Mouse (Mus musculus) regulatory T cell (primary cell): ENCODE results near the gene Mindy3.

Experiments used
- in situ Hi-C: fragments of 300-600 bp; cut with MboI, MseI; formaldehyde crosslinking; loops from one replicate; pipeline ENCODE4 v1.15.1; 2025; ENCODE audit warnings: high pct_unique_total_duplicates

Mindy3 gene

DNA sequence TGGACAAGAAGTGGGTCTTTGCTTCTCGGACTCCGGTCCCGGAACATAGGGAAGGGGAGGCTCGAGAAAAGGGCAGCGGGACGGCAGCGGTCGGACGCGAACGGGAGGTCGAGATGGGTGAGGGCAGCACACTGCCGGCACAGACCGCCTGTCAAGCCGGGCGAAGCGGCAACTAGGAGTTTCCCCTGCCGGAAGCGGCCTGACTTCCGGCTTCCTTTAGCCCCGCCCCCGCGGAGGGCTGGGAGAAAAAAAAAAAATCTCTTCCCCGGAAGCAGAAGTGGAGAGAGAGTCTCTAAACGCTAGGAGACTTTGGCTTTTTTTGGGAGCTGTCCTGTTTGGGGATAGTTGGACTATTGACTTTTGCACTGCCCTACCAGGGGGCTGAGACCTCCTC, at the start of gene Mindy3:
Gene Mindy3 (minus strand): TSS at position 209 of the 394 bp plus-strand sequence.
- in situ Hi-C loops, result loop anchor here (25.0 kb wide), 2 partner anchors 1143 to 1257 kb away; partner anchors contain the start of genes Prkcq and Vim

DNA sequence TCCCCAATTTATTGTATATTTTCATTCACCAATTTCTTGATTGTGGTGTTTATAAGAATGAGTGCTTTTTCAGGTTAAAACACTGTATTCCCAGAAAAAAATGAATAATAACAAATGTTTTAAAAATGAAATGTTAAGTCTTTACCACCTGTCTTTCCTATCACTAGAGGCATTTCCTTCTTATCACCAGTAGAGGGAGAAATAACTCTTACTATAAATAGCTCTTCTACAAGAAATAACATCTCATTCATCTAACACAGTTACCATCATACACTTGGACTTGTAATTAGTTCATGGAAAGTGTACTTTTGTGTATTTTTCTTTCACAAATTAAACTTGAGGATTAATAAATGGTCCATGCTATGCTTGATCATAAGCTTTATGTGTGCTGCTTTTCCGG, 40.5 kb upstream of the Mindy3 start:
- in situ Hi-C loops, result no loop called here

DNA sequence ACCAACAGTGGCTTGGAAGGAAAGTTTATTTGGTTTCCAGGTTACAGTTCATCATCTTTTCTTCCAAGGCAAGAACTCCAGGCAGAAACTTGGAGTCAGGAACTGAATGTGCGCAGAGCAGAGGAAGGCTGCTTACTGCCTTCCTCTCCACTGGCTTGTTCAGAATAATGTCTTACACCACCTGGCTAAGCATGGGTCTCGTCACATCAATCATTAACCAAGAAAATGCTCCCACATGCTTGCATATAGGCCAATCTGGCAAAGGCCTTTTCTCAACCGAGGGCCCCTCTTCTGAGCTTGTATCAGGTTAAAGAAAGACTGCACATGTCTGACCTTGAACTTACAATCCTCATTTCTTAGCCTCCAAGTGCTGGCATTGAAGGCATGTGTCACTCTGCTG, 30.8 kb upstream of the Mindy3 start:
- in situ Hi-C loops, result no loop called here

DNA sequence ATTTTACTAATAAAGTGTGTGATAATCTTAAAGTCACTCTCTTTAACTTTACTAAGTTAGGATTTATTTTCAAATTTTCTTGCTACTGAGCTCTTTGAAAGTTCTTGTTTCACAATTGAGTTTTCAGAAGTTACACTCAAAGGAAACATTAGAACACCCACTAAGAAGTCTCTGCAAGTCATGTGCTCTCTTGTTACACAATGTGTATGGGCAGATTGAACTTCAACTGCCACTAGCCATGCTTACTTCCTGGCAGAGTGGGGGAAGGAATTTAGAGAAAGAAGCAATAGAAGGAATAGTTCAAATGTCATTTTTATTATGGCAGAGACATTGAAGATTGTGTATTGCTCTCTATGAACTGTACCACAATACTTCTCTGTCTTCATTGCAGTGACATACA, 20.9 kb upstream of the Mindy3 start:
- in situ Hi-C loops, result no loop called here

DNA sequence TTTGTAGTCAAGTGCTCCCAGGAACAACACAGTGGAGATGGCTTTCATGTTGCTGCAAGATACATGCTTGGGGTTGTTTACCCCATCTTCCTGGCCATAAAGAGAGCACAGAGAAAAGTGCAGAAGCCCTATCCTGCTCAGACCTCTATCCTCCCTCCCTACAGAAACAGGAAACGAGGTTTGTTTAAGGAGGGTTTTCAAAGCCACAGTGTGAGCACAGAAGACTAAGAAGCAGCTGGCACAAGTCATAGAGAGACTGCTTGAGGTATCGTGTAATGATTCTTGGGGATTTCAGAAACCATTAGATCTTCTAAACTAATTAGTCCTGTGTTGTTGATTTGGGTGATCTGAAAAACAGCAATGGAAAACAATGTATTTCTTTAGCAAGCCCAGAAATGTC, 20.3 kb upstream of the Mindy3 start:
- in situ Hi-C loops, result loop anchor here (10.0 kb wide), 1 partner anchor 785 kb away; no protein-coding TSS in a partner anchor

DNA sequence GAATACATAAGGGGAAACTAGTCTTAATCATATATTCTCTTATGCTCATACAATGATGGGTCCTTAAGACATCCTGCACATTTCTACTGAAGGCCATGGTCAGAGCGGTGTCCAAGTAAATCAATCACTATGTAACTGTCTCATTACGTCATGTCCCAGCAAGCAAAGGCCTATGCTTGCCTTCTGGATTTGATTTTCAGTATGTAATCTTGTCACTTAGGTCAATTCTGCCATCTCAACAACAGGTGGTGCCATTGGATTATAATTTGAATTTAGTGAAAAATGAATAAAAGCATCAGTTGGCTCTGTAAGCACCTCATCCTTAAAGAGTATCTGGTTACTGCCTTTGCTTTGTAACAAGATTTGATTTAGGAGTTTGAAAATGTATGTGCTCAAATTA, 18.9 kb upstream of the Mindy3 start:
- in situ Hi-C loops, result loop anchor here (10.0 kb wide), 1 partner anchor 787 kb away; no protein-coding TSS in a partner anchor

DNA sequence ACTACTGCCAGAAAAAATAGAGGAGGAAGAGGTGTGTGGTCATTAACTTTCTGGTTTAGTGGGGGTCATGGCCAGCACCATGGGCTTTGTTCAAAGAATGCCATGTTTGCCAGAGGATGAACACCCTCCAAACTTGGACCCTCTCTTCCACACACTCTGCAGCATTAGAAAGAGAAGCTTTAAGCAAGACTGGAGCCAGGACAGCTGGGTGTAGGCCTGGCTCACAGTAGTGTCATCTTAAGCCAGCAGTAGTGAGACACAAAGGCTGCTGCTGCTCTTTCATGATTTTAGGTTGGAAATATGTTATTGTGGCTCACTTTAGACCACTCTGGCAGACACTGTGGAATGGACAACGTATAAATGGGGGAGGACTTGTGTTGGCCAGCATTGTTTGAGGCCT, 12.8 kb upstream of the Mindy3 start:
- in situ Hi-C loops, result loop anchor here (10.0 kb wide), 1 partner anchor 793 kb away; no protein-coding TSS in a partner anchor

DNA sequence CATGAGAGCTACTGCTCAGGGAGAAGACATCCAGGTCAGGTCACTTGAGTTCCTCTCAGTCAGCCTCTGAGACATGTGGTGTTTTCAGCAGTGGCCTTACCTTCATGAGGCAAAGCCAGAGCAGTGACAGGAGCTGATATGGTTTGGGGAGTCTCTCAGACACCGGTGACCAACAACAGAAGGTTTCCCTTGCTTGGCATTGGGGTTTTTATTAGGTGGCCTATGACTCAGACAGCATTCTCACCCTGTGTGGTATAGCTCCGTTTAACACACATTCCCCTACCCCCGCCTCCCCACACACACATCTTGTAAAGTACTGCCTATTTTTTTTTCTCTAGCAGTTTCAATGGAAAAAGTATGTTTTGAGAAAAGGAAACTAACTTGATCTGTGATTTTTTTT, 5.1 kb upstream of the Mindy3 start:
- in situ Hi-C loops, result loop anchor here (25.0 kb wide), 2 partner anchors 1138 to 1262 kb away; partner anchors contain the start of genes Prkcq and Vim

DNA sequence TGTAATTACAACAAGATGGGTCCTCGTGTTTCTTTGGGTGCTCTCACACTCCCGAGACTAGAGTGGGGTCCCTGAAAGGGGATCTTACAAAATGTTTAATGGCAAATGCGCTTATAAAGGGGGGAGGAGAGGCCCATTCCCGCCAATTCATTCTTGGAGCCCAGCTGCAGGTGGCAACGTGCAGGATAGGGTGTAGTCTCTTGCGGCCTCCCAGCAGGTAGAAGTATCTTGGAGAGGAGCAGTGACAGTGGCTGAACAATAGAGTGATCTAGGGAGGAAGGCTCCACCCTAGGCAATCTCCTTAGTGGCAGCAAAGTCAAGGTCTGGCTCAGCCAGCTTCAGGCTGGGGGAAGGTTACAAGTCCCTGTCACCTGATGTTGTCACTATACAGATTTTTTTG, 4.2 kb upstream of the Mindy3 start:
- in situ Hi-C loops, result loop anchor here (25.0 kb wide), 2 partner anchors 1139 to 1261 kb away; partner anchors contain the start of genes Prkcq and Vim

DNA sequence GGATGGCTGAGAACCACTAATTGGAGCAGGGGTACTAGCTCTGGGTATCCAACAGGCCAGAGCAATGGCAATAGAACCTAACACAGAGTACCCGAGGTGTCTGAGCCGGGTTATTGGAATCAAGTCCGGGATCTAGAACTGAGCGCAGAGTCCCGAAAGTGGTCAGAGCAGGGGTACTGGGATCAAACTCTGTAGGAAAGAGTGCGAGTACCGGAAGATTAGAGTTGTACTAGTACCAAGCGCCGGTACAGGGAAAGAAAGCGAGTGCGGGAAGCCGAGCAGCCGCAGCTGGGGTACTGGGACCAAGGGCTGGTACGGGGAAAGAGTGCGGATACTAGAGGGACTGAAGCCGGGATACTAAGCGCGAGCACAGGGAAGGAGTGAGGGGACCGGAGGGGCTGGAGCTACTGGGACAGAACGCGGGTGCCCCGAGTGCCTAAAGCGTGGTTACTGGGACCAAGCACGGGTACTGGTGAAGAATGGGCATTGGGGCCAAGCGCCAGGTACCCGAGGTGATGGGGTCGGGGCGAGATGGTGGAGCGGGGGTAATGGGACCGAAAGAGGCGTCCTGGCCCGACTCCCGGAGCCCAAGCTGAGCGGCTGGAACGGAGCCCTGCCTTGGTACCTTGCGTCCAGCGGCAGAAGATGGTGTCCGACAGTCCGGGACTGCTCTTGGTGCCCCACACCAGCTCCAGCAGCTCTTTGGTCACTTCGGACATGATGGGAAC, 572 bp downstream of the Mindy3 start:
- in situ Hi-C loops, result loop anchor here (25.0 kb wide), 2 partner anchors 1144 to 1256 kb away; partner anchors contain the start of genes Prkcq and Vim

DNA sequence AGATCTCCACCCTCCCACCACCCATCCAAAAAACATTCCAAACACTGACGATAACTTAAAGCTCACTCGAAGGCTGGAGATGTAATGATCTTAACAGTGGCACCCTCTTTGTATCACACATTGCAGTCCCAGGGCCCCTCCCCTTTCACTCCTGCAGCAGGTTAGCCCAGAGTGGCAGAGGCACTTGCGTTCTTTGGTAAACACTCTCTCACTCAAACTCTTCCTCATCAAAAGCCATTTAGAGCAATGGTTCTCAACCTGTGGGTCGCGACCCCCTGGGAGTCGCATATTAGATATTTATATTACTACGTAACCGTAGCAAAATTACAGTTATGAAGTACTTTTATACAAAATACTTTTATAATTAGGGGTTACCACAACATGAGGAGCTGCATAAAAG, 1.1 kb downstream of the Mindy3 start:
- in situ Hi-C loops, result loop anchor here (25.0 kb wide), 2 partner anchors 1144 to 1256 kb away; partner anchors contain the start of genes Prkcq and Vim

DNA sequence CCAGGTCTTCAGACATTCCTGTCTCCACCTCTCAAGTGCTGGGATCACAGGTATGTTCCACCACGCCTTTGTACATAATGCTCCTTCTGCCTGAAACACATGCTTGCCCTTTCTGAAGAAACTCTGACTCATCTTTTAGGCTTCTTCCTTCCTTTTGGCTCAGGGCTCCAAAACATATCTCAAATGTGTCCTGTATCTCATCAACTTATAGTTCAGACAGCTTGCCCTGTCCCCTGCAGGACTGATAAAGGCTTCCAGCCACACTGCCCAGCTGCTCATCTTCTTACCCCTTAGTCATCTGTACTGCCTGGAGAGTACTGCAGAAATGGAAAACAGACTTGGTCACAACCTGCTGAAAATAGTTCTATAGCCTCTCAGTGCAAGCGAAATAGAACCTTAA, 7.0 kb downstream of the Mindy3 start:
- in situ Hi-C loops, result loop anchor here (25.0 kb wide), 2 partner anchors 1150 to 1250 kb away; partner anchors contain the start of genes Prkcq and Vim

DNA sequence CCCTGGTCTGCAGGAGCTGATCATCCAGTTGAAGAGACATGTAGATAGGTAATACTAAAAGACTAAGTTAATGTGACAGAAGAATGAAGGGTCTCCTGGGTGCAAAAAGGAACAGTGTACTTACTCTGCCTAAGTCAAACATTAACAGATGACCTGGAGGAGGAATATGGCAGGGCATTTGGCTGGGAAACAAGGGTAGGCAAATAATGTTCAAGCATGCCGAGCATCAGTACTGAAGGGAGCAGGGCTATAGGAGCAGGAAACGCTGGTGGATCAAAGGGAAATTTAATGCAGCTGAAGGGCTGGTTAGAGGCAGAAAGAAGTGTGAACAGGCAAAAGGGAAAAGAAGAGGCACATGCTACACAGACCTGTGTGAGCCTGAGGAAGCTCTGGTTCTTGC, 8.1 kb downstream of the Mindy3 start:
- in situ Hi-C loops, result loop anchor here (25.0 kb wide), 2 partner anchors 1151 to 1249 kb away; partner anchors contain the start of genes Prkcq and Vim

DNA sequence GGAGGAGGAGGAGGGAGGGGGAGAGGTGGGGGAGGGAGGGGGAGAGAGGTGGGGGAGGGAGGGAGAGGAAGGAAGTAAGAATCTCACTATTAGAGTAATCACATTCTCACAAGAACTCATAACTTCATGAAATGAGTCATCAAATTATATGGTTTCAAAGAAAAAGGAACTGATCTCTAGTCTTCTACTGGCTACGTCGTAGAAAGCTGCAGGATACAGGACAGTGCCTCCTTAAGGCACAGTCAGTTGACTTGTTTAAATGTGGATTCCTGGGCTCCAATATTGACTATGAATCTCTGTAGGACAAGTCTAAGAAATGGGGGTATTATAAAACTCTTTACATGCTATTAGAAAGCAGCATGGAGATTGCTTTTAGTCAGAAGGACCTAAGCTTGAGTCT, 12.5 kb downstream of the Mindy3 start:
- in situ Hi-C loops, result loop anchor here (25.0 kb wide), 2 partner anchors 1156 to 1244 kb away; partner anchors contain the start of genes Prkcq and Vim

DNA sequence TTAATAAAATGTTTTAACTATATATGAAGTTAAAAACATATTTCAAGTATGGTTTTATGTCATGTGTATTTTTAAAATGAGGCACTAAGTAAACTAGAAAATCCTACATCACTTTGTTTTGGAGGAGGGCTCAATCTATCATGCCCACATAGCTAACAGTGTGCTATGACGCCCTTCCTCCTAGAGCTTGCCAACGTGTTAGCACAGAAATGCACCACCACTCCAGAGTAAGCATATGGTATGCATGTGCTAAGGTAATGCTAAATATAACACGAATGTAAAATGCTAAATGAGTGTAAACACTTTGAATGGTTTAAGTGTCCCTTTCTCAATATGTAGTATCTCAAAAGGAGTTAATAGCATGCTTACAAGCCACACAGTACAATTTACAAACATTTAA, 16.8 kb downstream of the Mindy3 start:
- in situ Hi-C loops, result loop anchor here (25.0 kb wide), 2 partner anchors 1160 to 1240 kb away; partner anchors contain the start of genes Prkcq and Vim

DNA sequence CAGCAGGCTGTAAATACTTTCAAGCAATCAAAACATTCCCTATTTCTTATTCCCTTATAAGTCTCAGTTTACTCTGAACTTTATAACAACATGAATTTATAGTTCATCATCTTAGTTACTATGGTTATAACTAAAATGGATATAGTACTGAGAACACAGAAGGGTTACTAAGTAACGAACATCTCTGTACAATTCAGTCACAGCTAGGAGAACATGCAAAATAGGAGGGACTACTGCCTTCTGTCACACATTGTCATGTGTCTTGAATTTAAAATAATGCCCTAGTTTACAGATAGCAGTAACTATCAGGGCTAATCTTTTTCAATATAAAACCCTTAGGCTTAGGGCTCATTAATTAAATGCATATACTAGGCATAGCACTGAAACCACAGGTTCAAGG, 18.1 kb downstream of the Mindy3 start:
- in situ Hi-C loops, result loop anchor here (25.0 kb wide), 2 partner anchors 1161 to 1239 kb away; partner anchors contain the start of genes Prkcq and Vim

DNA sequence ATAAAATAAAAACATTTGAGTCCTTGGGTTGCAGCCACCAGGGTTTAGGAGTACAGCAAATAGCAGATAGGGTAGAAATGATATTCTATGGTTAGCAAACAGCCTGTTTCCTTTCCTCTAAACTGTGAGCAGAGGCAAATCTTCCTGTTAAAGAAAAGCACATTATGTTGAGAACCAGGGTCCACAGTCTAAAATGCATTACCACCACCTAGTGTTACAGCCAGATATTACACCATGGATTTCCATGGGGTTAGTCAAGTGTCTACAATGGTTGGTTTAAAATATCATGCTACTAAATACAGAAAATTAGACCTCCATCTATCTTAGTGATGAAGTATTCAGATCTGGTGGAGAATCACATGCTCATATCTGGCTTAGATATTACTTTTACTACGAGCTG, 30.2 kb downstream of the Mindy3 start:
- in situ Hi-C loops, result no loop called here

DNA sequence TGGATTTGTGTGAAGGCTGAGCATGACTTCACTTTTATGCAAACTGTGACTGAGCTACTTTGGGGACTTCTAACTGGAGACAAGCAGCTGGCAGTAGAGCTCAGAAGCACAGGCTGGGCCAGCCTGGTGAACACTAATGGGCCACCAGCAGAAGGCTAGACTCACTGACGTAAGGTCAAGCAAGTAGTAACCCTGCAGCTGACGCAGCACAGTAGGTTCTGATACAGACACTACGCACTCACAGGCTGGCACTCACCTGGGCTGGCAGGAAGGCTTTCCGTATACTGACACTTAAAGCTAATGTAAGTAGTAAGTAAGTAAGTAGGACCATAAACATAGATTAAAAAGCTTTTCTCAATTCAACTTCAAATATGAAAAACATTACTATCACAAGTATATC, 30.7 kb downstream of the Mindy3 start:
- in situ Hi-C loops, result no loop called here

DNA sequence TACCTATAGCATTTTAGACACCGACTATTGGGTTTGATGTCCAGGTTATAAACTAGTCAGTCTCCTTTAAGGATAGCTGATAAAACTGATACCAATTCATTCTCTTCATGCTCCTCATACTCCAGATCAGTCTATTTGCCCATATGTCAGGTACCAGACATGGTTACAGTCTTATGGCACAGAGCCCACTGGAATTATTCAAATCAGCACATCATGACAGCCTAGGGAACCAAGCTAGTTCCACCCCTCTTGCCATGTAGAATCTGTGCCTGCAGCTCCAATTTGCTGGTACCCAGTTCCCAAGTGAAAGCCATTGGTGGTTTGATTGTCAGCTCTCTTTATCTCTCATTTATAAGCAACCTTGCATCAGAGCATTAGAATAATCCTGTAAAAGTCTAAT, 34.9 kb downstream of the Mindy3 start:
- in situ Hi-C loops, result no loop called here

DNA sequence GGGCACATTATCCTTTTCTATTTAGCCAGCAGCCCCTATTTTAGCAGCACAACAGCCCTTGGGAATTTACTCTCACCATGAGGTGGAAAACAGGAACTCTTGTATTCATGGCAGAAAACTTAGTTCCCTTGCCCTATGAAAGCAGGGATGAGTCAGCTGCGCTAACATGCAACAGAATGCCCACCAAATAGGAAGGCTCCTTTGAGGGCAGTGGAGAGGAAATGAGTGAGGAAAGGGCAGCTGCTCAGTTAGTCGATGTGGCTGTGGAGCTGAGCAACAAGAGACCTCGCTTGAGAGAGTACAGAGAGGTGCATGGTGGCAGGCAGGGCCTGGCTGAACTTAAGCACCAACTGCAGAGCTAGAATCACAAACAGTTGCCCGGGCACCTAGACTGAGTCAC, 36.6 kb downstream of the Mindy3 start:
- in situ Hi-C loops, result no loop called here

DNA sequence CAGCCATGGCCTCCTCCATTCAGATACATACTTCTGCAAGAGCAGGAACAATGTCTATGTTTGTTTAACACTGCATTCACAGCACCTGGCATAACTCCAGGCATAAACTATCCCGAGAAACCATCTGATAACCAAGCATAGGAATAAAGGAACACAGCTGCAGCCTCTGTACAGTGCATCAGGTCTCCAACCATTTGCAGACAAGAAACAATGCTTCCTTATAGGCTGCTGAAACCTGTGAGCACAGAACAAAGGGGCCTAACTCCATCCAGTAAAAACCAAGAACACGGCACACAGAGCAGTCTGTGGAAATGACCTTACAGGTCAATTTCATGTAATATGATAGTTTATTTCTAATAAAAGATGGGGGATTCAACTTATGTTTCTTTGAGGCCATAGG, 39.0 kb downstream of the Mindy3 start:
- in situ Hi-C loops, result no loop called here

DNA sequence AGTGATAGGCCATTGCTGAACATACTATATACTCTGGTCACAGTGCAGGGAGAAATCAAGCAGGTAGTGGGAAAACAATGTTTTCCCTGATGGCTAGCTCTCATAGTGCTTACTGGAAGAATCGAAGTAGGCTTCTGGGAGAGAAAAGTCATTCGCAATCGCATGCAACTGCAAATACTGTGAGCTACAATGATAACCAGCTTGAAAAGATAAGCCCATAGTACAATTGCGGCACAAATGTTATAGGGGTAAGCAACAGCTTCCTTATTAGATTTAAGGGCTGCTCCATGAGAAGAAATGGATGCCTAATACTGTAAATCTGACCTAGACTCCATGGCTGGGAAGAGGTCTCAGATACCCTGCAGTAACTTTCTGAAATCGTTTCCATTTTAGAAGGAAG, 40.7 kb downstream of the Mindy3 start:
- in situ Hi-C loops, result no loop called here

DNA sequence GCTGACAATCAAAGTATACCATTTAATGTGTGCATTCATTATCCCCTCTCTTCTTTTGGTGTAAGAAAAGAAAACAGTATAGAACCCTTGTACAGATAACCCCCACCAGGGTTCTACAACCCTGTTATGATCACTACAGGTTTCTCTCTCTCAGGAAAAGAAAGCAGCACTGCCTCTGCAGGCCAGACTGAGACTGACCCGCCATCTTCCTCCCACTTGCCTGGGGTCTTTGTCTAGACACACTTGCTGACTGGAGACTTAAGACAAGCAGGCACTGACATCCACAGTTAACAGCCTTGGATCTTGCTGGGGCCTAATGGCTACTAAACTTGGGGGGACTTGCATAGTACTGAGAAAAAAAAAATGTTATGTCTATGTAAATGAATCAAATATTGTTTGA, 42.2 kb downstream of the Mindy3 start:
- in situ Hi-C loops, result no loop called here
